Mouse (Mus musculus): ENCODE data around the gene Gm10073.

DNA sequence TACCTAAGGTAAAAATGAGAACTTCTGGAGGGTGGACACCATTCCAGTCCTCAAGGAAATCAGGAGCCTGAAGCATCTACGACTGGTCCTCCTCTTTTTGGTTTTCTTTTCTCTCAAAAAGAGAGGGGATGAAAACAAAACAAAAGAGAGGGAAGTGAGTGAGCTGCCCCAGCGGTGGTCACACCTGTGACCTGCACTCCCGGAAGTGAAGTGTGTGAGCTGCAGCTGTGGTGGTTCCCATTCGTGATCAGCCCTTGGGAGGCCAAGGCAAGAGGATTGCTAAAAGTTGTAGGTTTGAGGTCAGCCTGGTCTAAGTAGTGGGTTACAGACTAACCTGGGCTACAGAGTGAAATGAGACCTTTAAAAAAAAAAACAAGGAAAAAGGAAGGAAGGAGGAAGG lies 32.9 kb upstream of the Gm10073 start:
- TF ChIP-seq CTCF (IDR thresholded peaks at IDR 0.05; ENCODE audit: control insufficient read depth, insufficient read depth, insufficient replicate concordance, low read depth, low read length) (no peak), POLR2A (IDR thresholded peaks at IDR 0.05; ENCODE audit: control insufficient read depth, low read depth, low read length) (no peak)

All from testis, adult 2 months (tissue).